Mouse (Mus musculus) layer of hippocampus, postnatal 14 days (tissue): Measurements from ENCODE around the gene Cdc6. TPM values are rescaled to one million over a fixed set of nuclear protein-coding genes. Genes with fewer than 3 reads are reported as not detected.

ENCODE experiments used
- DNase-seq, 2 experiments: peaks; one replicate each; pipeline ENCODE4 v3.0.0; 2021 to 2022; ENCODE audit warnings: low spot score in 2 of 2, mixed read lengths in 1 of 2
- long read RNA-seq, 2 experiments: library from polyadenylated mRNA; stranded (forward); transcript quantifications; one replicate each; pipeline ENCODE4 v2.0.0; 2021
- total RNA-seq, 2 experiments: library from RNA; stranded (reverse); gene quantifications; 2 replicates each; pipeline ENCODE4 v1.2.3; 2021

Cdc6 gene
- total RNA-seq, result under 1 TPM; 0.81 to 0.97 TPM
- long read RNA-seq, experiment 1, result 0 reads
- long read RNA-seq, experiment 2, full-length matches to known transcripts, result 1 of 1 reads
- long read RNA-seq, experiment 2, partial matches to known transcripts, result 0 of 1 reads
- long read RNA-seq, experiment 2, other reads (novel, unspliced or antisense), result 0 of 1 reads

GRCm38 (mm10) chr11:98907437-98908173, at the start of gene Cdc6:
Gene Cdc6 (plus strand): TSS chr11:98907801.
- DNase-seq, result peak; percentile 89 to 96

- peak; percentile 91 to 92 for DNase-seq
Observed at GRCm38 (mm10) chr11:98858759-98859731, 48.6 kb upstream of the Cdc6 start.

GRCm38 (mm10) chr11:98863028-98863750, 44.4 kb upstream of the Cdc6 start, which contains the start of gene Wipf2:
Gene Wipf2 (plus strand): TSS chr11:98863638.
- peak; percentile 94 to 97 for DNase-seq

GRCm38 (mm10) chr11:98863751-98864429, 43.7 kb upstream of the Cdc6 start:
- DNase-seq, result peak; percentile 54 to 64

GRCm38 (mm10) chr11:98867293-98867692, 40.3 kb upstream of the Cdc6 start:
- DNase-seq, result no peak

- no peak for DNase-seq
Observed at GRCm38 (mm10) chr11:98869906-98870305, 37.7 kb upstream of the Cdc6 start.

- DNase-seq, result no peak
Observed at GRCm38 (mm10) chr11:98870791-98871190, 36.8 kb upstream of the Cdc6 start.

GRCm38 (mm10) chr11:98871416-98871815, 36.2 kb upstream of the Cdc6 start:
- DNase-seq, result no peak

- peak; percentile 38 to 64 for DNase-seq
Observed at GRCm38 (mm10) chr11:98872040-98872439, 35.6 kb upstream of the Cdc6 start.

- no peak for DNase-seq
Observed at GRCm38 (mm10) chr11:98873900-98874299, 33.7 kb upstream of the Cdc6 start.

- DNase-seq, result no peak
Observed at GRCm38 (mm10) chr11:98877001-98877400, 30.6 kb upstream of the Cdc6 start.

- DNase-seq, result no peak
Observed at GRCm38 (mm10) chr11:98887703-98888102, 19.9 kb upstream of the Cdc6 start.

GRCm38 (mm10) chr11:98889077-98889476, 18.5 kb upstream of the Cdc6 start:
- DNase-seq, result no peak

GRCm38 (mm10) chr11:98889977-98890376, 17.6 kb upstream of the Cdc6 start:
- no peak for DNase-seq

- DNase-seq, result no peak
Observed at GRCm38 (mm10) chr11:98892426-98892825, 15.2 kb upstream of the Cdc6 start.

- no peak for DNase-seq
Observed at GRCm38 (mm10) chr11:98900529-98901125, 7.0 kb upstream of the Cdc6 start.

- DNase-seq, result no peak
Observed at GRCm38 (mm10) chr11:98902621-98903245, 4.9 kb upstream of the Cdc6 start.

GRCm38 (mm10) chr11:98904577-98904976, 3.0 kb upstream of the Cdc6 start:
- DNase-seq, result no peak

GRCm38 (mm10) chr11:98905033-98905432, 2.6 kb upstream of the Cdc6 start:
- no peak for DNase-seq
